Mouse (Mus musculus) brain, embryonic 14.5 days (tissue): ENCODE results near the gene Hnrnpa3.

Source experiments
- CTCF ChIP-seq: fragments of 200-500 bp; IDR thresholded peaks from 2 replicates; pipeline ENCODE4 v1.5.1; 2012; ENCODE audit warnings: inconsistent platforms, mild to moderate bottlenecking, moderate library complexity, borderline replicate concordance; ENCODE audit not compliant: insufficient read depth, insufficient read length; ENCODE audit errors: extremely low read depth
- POLR2A ChIP-seq: fragments of 200-500 bp; IDR thresholded peaks from 2 replicates; pipeline ENCODE4 v1.6.1; 2012; ENCODE audit warnings: mild to moderate bottlenecking, inconsistent platforms, borderline replicate concordance; ENCODE audit not compliant: poor library complexity, insufficient read depth, insufficient read length, severe bottlenecking; ENCODE audit errors: extremely low read depth

GRCm38 (mm10) chr2:75707420-75707819 is 48.4 kb downstream of the Hnrnpa3 start:
- TF ChIP-seq CTCF (no peak), POLR2A (no peak)
